Mouse (Mus musculus) c-Kit-positive CD71-negative TER-119-negative erythroid progenitor cells, embryonic 14.5 days (primary cell): ENCODE results near the gene Slc45a1.

Experiments used
- DNase-seq: peaks from one replicate; pipeline ENCODE4 v3.0.0-alpha.2; 2013; ENCODE audit warnings: low read depth

The Slc45a1 gene

DNA sequence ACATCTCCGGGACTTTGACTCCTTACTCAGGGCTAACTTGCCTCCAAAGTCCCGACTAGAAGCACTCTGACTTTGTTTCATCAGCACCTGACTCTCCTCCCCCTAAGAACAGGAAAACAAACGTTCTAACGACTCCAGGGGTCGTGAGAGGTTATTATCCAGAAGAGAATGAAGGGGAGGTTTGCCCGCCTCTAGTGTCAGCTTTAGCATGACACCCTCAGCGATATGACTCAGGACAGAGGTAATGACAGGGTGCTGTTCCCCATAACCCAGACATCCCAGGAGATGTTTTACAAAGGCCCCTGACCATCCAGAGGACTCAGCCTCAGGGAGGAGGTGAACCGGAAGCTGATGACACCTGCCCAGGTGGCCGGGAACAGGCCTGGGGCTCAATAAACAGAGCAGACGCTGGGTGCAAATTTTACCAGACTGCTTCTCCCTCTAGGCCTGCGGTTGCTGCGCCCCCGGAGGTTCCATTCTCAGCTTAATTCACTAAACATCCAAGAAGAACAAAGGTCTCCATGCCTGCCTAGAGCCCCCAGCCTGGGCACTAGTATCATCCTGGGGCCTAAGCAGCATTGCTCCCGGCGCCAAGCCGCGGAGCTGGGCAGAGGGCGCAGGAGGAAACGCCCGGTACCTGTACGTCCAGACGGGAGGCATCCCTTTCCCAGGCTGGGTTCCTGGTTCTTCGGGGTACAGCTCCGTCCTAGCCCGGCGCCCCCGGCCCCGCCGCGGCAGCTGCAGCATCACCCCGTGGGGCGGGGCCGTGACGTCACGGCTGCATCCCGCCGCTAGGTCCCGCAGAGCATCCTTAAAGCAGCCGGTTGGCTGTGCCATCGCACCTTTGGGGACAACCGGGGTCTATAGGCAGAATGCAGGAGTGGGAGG lies at the start of gene Slc45a1:
Slc45a1 (minus strand) TSS at position 785 of the 888 bp plus-strand sequence.
- no peak for DNase-seq

DNA sequence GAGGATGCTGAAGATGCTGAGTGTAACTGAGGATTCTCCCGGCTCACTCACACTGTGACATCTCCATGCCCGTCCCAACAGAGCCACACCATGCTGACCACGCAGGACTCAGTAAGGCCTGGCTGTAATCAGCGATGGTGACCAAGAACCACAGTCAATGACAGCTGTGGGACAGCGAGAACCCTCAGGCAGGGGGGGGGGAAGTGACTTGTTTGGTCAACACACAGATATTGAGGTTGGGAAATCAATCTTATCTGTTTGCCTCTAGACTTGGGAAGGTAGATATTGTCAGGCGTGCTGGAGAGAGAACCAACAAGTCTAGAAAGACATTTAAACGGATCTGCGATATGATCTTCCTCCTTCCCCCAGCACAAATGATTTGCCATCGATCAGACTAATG lies 48.9 kb upstream of the Slc45a1 start:
- DNase-seq = no peak

DNA sequence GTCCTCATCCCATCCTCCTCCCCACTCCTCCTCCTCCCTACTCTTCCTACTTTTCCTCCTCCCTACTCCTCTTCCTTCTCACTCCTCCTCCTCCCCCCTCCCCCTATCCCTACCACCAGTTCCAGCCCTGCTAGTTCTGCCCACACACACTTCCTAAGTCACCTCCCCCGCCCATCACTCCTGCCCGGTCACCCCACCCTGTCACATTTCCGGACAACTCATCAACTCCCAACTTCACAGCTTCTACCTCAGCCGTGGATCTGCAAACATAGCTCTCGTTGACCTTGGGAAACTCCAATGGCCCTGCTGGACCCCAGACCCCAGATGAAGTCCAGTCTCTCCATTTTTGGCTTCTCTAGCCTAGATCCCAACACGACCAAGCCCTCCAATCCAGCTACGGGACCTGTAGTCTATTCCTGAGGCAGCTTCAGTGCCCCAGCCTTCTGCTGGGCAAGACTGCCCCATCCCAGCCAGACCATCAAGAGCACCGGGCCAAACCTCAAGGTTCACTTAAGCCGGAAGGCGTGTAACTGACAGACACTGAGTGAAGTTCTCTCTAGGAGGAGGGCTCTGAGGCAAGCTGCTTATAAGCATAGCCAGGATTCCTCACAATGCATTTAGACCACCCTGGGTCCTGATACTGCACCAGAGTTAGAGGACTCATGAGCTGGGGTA lies 42.6 kb upstream of the Slc45a1 start:
- DNase-seq = no peak

DNA sequence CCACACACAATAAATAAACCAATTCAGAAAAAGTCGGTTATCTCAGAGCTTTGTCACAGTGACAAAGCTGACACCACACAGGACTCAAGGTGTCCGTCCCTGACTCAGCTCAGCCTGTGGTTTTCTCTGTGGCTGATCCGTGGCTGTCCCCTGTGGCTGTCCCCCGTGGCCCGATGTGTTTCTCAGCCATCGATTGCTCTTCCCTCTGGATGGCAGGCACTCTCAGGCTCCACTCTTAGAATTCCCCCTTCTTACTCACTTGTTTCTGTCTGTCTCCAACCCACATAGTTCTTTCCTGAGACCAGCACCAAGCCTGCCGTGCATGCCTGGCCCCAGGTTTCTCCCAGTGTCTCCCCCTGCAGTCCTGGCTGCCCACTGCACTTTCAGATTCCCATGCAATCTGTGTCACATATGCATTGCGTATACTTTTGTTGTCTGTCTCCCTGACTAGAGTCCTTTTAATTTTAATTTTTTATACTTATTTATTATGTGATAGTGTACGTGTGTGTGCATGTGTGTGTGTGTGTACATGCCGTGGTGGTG lies 41.0 kb upstream of the Slc45a1 start:
- no peak for DNase-seq

DNA sequence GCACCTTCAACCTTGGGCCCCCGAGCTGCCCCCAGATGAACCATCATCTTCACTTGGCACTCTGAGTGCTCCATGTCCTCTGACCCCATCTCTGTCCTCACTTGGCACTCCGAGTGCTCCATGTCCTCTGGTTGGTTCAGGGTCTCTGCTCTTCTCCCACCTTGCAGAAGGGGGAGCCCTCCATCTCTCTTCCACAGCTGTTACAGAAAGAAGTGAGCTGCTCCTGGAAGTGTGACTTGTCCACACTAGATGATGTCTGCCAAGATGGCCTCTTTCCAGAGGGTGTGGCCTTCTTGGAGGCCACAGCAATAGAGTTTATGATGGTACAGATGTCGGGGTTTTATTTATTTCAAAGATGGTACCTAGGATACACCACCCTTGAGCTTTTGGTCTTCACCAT lies 38.8 kb upstream of the Slc45a1 start:
- no peak for DNase-seq

DNA sequence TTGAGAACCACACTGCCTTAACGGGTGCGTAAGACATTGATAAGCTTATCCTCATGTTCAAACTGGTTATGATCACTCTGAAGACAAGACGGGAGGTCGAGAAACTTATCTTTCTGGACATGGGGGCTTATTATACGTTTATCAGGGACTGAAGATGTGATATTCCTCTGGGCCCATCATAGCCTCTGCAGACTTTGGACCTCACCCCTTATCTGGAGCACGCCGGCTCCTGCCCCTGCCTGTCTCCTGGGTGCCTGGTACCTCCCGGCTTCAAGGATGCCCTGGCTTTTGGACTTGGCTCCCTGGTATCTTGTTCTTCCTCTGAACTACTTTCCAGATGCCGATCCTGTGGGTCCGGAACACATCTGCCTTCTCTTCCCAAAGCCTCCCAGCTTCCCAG lies 37.6 kb upstream of the Slc45a1 start:
- DNase-seq = no peak

DNA sequence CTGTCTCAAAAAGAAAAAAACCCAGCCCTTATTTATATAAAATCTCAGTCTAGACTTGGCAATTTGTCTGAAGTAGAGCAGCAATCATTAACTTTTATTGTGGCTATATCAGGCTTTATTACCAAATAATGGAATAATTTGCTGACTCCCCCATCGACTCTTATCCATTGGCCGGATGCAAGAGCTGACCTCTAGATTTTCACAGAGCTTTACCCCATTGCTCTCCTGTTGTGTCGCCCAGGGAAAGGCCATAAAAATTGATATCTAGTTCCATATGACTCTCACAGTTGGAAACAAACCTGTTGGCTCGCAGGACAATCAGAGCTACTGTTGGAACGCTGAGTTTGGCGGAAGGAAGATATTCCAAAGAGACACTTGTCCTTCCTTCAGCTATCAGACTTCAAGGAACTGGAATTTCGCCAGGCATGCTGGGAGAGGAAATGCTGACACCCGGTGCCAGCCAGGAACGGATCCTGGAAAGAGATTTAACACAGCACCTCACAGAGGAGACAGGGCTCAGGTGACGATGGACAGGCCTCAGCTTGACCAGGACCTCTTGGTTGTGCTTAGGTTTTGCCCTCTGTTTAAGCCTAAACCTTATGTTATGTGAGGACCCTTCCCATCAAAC lies 35.3 kb upstream of the Slc45a1 start:
- no peak for DNase-seq

DNA sequence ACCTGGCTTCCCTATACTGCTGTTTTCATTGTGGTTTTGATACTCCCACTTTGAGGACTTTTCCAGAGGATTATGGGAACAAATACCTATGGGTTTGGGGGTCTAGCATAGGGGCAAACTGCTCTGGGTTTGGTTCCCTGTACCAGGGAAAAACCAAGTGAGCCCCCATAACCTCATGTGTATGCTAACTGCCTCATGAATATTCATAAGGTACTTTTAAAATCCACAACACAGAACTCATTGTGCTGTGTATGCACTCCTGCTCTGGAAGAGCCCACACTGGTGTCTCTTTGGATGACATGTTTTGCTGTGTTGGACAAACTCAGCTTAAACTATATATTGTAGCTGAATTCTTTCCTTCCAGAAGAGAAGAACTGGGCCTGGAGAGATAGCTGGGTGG lies 34.6 kb upstream of the Slc45a1 start:
- DNase-seq = no peak

DNA sequence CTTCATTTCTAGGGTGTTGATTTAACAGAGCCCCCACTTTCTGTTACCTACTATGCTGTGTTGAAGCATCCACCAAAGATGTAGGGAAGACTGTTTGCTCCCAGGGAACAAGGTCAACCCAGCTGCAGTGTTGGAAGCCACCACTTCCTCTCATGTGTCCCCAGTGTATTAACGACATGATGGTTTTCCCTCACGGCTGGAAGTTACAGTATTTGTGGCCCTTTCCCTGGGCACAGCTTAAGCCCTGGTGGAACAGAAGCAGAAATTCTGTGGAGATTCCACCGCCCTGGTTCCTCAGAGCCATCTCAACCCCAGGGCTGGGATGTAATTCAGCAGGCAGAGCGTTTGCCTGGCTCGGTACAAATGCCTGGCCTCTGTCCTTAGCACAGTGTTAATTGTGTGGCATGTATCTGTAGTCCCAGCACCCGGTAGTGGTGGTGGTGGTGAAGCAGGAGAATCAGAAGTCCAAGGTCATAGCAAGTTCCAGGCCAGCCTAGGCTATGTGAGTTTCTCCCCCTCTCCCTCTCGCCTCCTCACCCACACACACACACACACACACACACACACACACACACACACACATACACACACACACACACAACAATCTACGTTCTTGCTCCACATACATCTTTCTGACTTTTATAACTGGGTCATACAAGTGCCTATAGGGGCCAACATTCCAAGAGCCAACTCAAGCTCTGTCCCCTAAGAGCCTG lies 34.0 kb upstream of the Slc45a1 start:
- DNase-seq = no peak

DNA sequence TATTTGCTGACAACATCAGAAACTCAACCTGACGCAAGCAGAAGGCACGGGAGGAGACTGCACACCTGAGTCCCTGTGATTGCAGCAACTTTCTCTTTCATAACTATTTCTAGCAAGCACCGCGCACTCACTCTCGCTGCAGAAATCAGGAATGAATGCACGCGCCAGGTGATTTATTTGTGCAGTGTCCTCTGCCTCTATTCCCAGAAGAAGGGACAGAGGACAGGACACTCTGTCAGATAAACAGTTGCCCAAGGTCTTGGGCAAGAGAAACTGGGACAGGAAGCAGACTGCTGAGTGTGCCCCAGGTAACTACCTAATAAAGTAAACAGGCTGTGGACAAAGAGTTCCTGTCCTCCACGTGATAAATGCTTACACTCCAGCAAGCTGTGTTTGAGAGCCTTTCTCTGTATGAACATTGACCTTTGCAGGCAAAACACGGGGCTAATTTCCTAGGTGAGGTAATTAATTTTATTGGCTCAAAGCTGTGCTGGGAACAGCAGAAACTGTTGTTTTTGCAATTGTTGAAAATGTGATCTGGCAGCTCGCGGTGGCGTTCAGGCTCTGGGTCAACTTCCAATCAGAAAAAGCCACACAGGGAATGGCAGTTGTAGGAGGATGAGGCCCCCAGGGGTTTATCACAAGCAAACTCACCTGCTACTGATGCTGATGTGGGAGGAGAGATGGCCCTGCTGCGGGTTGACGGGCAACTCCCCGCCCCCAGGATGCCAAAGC lies 33.2 kb upstream of the Slc45a1 start:
- no peak for DNase-seq

DNA sequence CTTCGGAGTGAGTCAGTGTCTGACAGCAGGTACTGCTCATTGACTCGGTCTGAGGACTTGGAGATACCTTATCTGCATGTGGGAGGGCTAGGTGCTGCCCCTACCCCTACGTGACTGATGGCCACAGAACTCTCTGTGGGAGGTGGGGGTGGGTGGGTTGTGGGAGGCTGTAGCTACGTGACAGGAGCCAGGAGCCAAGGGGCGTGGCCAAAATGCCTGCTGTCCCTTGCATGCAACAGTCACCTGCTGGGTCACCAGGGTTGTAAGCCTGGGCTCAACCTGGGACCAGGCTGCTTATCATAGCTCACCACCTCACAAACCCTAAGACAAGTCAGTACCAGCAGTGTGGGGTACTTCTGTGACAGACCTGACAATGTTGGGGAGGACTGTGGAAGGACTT lies 28.4 kb upstream of the Slc45a1 start:
- no peak for DNase-seq

DNA sequence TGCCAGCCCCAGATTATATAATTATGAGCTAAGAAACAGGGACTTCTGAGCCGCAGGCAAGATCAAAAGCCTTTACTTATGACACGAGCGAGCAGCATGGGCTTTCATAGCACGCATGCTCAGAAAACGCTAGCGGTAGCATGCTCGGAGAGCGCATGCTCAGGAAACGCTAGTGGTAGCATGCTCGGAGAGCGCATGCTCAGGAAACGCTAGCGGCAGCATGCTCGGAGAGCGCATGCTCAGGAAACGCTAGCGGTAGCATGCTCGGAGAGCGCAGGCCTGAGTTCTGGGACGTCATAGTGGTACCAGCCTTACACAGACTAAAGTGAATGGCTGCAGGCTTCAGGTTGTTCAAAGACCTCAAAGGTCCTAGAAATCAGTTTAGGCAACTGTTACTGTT lies 26.8 kb upstream of the Slc45a1 start:
- DNase-seq = no peak

DNA sequence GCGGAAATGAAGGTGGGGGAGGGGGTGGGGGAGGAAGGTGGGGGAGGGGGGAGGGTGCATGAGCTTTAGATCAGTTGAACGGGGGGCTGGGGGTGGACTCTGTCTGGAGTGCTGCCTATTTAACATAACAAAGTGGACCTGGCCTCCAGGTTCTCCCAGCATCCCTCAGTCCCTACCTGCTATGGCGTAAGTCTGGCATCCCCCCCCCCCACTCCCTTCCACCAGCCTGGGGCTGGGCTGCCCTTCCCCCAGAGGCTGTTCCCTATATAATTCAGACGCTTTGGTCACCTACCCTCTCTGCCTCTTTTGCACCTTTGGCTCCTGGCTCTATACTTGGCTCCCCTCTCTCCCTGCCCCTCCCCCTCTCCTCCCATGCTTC lies 25.9 kb upstream of the Slc45a1 start:
- no peak for DNase-seq

DNA sequence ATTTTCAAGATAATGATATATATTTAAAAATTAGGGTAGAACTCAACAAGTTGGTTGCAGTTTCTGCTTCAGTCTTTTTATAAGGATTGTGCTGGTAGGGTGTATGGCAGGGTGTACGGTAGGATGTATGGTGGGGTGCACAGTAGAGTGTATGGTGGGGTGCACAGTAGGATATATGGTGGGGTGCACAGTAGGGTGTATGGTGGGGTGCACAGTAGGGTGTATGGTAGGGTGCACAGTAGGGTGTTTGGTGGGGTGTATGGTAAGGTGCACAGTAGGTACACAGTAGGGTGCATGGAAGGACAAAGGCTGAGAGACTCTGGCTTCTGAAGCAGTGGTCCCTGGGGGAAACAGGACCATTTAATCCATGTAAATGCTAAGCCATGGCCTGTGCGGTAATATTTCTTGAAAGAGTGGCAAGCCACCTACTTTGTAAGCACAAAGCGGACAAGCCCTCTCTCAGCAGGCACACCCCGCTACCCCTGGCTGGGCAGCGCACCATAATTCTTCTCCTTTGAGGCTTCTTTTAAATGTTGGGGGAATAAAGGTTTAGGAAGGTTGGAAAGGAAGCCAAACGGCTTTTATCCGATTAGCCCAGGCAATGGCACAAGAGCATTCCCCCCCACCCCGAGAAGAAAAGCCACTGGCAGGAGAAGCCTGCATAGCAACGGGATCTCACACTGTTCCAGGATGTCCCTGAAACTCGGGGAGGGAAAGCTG lies 25.3 kb upstream of the Slc45a1 start:
- no peak for DNase-seq

DNA sequence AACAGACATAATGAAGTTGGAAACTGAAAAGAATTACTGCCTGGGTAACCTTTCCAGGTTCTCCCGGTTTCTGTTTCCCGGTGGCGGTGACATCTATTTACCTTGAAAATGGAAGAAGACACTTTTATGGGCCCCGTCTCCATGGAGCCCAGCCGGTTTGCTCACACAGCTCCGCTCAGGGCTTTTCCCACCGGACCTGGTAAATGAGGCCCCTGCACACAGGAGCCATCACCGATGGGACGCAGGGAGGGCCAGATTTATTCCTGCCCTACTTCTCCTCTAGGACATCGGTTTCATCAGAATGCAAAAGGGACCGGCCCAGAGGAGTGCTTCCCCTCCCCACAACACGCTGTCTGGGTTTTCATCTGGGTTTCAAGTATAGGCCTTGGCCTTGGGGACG lies 24.1 kb upstream of the Slc45a1 start:
- no peak for DNase-seq

DNA sequence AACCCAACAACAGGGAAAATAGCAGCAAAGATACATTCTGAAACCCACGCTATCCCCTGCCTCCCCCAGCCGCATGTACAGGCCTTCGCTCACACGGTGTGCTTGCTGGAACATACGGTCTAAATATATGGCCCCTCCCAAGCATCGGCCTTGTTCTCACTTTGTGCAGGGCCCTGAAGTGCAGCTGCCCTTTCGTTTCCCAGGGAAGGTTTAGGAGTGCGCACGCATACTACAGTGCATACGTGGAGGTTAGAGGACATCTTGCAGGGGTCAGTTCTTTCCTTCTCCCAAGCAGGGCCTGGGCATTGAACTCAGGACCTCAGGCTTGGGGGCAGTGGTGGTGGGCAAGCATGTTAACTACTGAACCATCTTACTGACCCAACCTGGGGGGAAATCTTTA lies 23.3 kb upstream of the Slc45a1 start:
- DNase-seq = no peak

DNA sequence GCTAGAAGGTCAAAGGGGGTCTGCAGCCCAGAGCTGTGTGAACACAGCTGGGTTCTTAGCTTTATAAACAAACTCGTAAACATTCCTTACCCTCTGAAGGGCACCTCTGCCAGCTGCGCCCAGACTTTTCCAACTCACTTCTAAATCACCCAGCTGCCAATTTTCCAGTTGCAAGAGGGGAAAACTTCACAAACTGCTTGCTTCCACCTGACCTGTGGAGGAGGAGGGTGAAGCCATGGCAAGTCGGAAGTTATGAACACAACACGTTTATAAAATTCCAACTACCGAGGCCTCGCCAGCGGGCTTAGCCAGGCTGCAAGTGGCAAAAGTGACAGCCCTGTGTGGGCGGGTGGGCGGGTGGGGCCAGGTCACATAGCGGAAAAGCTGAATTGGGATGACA lies 13.8 kb upstream of the Slc45a1 start:
- no peak for DNase-seq

DNA sequence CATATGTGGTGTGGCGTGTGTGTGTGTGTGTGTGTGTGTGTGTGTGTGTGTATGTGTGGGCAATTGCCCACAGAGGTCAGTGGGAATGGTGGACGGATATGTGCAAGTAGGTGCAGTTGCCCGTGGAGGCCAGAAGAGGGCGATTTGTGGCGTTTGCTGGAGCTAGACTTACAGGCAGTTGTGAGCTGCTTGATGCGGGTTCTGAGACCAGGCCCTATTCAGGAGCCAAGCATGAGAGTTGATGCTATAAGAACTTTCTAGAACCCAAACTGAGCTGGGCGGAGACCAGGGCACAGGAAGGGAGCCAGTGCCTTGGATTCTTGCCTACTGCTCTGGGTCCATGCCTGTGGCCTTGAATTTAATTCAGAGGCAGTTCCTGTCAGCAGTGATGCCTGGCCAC lies 12.8 kb upstream of the Slc45a1 start:
- DNase-seq = no peak

DNA sequence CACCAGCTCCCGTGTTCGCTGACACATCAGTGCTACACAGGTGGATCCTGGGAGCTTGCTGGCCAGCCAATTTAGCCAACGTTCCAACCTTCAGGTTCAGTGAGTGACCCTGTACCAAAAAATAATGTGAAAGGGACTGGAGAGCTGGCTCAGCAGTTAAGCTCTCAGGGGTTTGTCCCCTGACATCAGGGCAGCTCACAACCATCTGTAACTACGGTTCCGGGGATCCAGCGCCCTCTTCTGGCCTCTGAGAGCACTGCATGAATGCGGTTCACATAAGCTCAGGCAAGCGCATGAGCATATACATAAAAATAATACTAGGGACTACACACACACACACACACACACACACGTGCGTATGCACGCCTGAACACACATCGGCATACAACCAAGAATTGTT lies 11.2 kb upstream of the Slc45a1 start:
- DNase-seq = peak; percentile 38

DNA sequence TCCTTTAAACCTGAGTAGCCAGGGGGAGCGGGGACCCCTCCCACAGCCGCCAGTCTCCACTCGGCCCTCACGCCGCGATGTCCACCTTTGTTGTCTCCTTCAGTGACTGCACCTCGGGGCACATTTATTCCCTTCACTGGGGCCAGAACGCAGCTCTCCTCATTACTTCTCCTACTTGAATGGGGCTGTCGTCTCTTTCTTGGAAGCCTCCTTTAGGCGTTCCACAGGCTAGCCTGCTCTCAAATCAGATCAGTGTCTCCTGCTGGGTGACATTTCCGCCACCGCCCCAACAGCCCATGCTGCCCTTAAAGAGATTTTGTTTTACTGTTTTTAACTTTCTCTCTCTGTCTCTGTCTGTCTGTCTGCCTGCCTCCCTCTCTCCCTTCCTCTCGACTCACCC lies 9.9 kb upstream of the Slc45a1 start:
- DNase-seq = no peak
